Mouse (Mus musculus): ENCODE data around the gene Cep72.

DNA sequence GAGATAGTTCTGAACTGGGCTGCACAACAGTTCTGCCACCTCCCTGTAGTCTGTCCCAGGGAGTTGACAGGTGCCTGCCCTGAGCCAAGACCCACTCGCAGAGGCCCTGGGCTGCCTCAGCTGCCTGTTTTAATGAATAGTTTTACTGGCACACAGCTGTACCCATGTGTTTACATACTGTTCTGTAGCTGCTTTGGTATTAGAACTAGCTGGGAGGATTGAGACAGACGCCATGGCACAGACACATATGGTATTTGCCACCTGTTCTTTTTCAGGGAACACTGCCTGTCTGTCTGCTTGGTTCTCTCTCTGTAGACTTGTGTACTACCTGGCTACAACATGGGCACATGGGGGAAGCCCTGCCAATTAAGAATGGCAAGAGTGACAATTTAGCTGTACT, 27.3 kb downstream of the Cep72 start:
- no peak for TF ChIP-seq CTCF (IDR thresholded peaks at IDR 0.05; ENCODE audit: low read depth)
- no peak for TF ChIP-seq EP300 (IDR thresholded peaks at IDR 0.05; ENCODE audit: low read depth)
